Mouse (Mus musculus) erythroid progenitor cell, adult 5-6 weeks (primary cell): ENCODE results near the gene Ccdc180. TPM values are rescaled to one million over a fixed set of nuclear protein-coding genes. Genes with fewer than 3 reads are reported as not detected.

Experiments
- ATAC-seq: replicated peaks from 2 replicates; pipeline ENCODE4 v1.8.0; 2016; ENCODE audit warnings: moderate number of reproducible peaks, mild to moderate bottlenecking, moderate TSS enrichment, inconsistent platforms; ENCODE audit not compliant: poor library complexity, low FRiP score, severe bottlenecking
- total RNA-seq, 2 experiments: library from RNA; stranded (forward) in 1 of 2; stranded (reverse) in 1 of 2; fragments of 150-400 nt in 1 of 2; fragments of 186-747, 209-891 nt in 1 of 2; gene quantifications; 2 replicates each; pipeline versions ENCODE4 v1.2.3 to v1.2.4; 2015 to 2017; ENCODE audit warnings: low replicate concordance in 2 of 2

Ccdc180 gene
- total RNA-seq (2015; ENCODE audit: low replicate concordance) (not detected in 2 replicates), total RNA-seq (2017; ENCODE audit: low replicate concordance) (0.23 TPM in 1 of 2 replicates, not detected in the other)

- no peak for ATAC-seq
Observed at GRCm38 (mm10) chr4:45890066-45890761, at the start of gene Ccdc180. Gene Ccdc180 (plus strand): TSS chr4:45890303.

GRCm38 (mm10) chr4:45844355-45844754 is 45.7 kb upstream of the Ccdc180 start:
- ATAC-seq, result no peak

GRCm38 (mm10) chr4:45846263-45846662 is 43.8 kb upstream of the Ccdc180 start:
- no peak for ATAC-seq

- ATAC-seq, result no peak
Observed at GRCm38 (mm10) chr4:45848109-45848824, 41.8 kb upstream of the Ccdc180 start, which contains the start of gene Stra6l. Gene Stra6l (plus strand): TSS chr4:45848664.

- no peak for ATAC-seq
Observed at GRCm38 (mm10) chr4:45848825-45849156, 41.3 kb upstream of the Ccdc180 start.

GRCm38 (mm10) chr4:45849419-45849818 is 40.7 kb upstream of the Ccdc180 start:
- ATAC-seq, result no peak

- no peak for ATAC-seq
Observed at GRCm38 (mm10) chr4:45851640-45852051, 38.5 kb upstream of the Ccdc180 start.

- no peak for ATAC-seq
Observed at GRCm38 (mm10) chr4:45853496-45854246, 36.4 kb upstream of the Ccdc180 start.

GRCm38 (mm10) chr4:45855803-45856424 is 34.2 kb upstream of the Ccdc180 start:
- no peak for ATAC-seq

GRCm38 (mm10) chr4:45861160-45861559 is 28.9 kb upstream of the Ccdc180 start:
- ATAC-seq, result no peak

GRCm38 (mm10) chr4:45867416-45867815 is 22.7 kb upstream of the Ccdc180 start:
- ATAC-seq, result no peak

GRCm38 (mm10) chr4:45869021-45869815 is 20.9 kb upstream of the Ccdc180 start:
- no peak for ATAC-seq

- no peak for ATAC-seq
Observed at GRCm38 (mm10) chr4:45872147-45872546, 18.0 kb upstream of the Ccdc180 start.

- no peak for ATAC-seq
Observed at GRCm38 (mm10) chr4:45878929-45879328, 11.2 kb upstream of the Ccdc180 start.

- no peak for ATAC-seq
Observed at GRCm38 (mm10) chr4:45882521-45882920, 7.6 kb upstream of the Ccdc180 start.

- ATAC-seq, result no peak
Observed at GRCm38 (mm10) chr4:45883250-45883649, 6.9 kb upstream of the Ccdc180 start.

GRCm38 (mm10) chr4:45889487-45889886 is 616 bp upstream of the Ccdc180 start:
- no peak for ATAC-seq

- ATAC-seq, result no peak
Observed at GRCm38 (mm10) chr4:45896425-45897081, 6.5 kb downstream of the Ccdc180 start.

- no peak for ATAC-seq
Observed at GRCm38 (mm10) chr4:45898413-45898812, 8.3 kb downstream of the Ccdc180 start.
